Mouse (Mus musculus): ENCODE measurements around the gene Gale. TPM values are rescaled to one million over a fixed set of nuclear protein-coding genes. Genes with fewer than 3 reads are reported as not detected.

Gale gene
- total RNA-seq, 2 experiments from 2014 or later: 26.9 to 29.0 TPM

DNA sequence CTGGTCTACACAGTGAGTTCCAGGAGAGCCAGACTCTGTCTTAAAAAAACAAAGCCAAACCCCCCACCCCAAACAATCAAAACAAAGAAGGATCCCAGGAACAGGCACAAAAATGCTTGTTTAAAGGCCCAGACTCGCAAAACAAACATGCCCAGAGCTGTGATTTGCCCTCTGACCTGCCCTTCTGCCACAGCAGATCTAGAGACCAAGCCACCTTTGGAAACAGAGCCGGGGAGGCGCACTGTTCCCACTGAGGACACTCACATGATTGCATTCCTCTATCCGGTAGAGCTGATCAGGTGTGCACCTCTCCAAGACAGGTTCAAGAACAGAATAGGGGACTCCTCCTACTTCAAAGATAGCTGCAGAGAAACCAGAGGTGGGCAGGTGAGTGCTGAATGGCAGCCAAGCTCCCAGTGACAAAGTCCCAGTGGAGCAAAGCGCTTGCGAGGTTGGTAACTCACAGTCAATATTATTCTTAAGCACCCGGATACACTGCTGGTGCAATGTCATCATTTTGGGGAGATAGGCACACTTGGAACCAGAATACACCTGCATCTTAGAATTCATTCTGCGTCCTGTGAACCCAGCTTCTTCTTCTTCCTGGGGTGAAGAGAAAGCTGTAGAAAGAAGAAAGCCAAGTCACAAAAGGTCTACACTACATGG lies 45.4 kb downstream of the Gale start:
- no peak for DNase-seq (ENCODE audit: low spot score in 2 of 2)

DNA sequence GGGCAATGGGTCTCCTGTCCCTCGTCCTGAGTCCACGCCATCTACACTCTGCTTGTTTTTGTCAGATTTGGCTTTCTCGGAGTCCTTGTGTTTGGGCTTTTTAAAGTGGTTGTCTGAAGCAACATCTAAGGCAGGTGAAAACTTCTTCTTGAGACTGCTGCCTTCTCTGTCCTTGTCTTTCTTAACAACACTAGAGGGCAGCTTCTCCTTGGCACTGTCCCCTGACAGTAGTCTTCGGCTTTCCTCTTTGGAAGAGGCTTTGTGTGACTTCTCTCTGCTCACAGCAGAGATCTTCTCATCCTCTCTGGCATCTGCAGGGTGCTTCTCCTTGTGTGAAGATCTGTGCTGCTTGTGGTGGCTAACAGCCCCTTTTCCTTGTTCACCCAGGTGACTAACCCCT lies 47.1 kb downstream of the Gale start:
- DNase-seq (ENCODE audit: low spot score in 2 of 2): no peak

DNA sequence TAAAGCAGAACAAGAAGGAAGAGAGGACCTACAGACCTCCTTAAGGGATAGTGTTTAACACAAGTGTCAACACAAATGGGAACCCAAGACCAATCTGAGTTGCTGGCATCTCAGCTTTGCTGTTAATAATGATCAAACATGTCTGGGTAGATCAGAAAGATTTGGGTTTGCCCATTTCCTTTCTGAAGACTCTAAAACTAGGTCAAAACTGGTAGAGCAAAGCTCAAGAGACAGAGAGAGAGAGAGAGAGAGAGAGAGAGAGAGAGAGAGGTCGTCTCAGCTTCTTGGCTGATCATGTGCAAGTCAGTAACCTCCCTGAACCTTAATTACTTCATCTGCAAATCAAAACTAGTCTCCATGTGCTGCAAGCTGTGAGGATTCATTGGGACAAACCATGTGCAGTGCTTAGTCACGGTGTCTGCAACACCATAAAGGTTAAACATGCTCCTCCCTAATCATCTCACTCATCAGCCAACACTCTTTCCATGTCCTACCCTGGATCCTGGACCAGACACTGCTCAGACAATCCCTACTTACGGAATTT lies 52.6 kb downstream of the Gale start:
- no peak for DNase-seq (ENCODE audit: low spot score in 2 of 2)

Other genes with a start within 250 kb of the Gale start
- gene Il22ra1, start 235.6 kb upstream of the Gale start, total RNA-seq (2021): under 1 TPM in 1 of 2 experiments, not detected in 1; 0.12 TPM
- gene Myom3, start 204.0 kb upstream of the Gale start, total RNA-seq (2021): 1 to 10 TPM; 1.4 to 1.5 TPM
- 10 to 100 TPM; 78.4 to 85.6 TPM for gene Srsf10, start 108.0 kb upstream of the Gale start, total RNA-seq (2021)
- gene Pnrc2, start 89.9 kb upstream of the Gale start, total RNA-seq (2021): 10 to 100 TPM; 59.5 to 67.2 TPM
- under 1 TPM in 1 of 2 experiments, not detected in 1; 0.09 TPM for gene Cnr2, start 68.3 kb upstream of the Gale start, total RNA-seq (2021)
- 10 to 100 TPM; 48.9 to 52.6 TPM for gene Fuca1, start 43.0 kb upstream of the Gale start, total RNA-seq (2021)
- gene Hmgcl, start 17.3 kb upstream of the Gale start, total RNA-seq (2021): 10 to 100 TPM; 31.3 to 35.0 TPM
- gene Lypla2, start 8.9 kb downstream of the Gale start, total RNA-seq (2021): 100 to 1,000 TPM; 107 to 111 TPM
- gene Pithd1, start 23.5 kb downstream of the Gale start, total RNA-seq (2021): 10 to 100 TPM; 86.8 to 90.1 TPM
- 10 to 100 TPM; 31.7 TPM for gene Eloa, start 58.0 kb downstream of the Gale start, total RNA-seq (2021)
- gene Rpl11, start 89.7 kb downstream of the Gale start, total RNA-seq (2021): 100 to 1,000 TPM; 254 to 300 TPM
- gene Id3, start 179.8 kb downstream of the Gale start, total RNA-seq (2021): 10 to 100 TPM; 77.9 to 91.6 TPM
- gene E2f2, start 208.7 kb downstream of the Gale start, total RNA-seq (2021): 1 to 10 TPM; 1.1 to 1.4 TPM
- gene Asap3, start 242.6 kb downstream of the Gale start, total RNA-seq (2021): 1 to 10 TPM; 5.1 to 6.0 TPM

Measured in layer of hippocampus, postnatal 14 days (tissue).